Mouse (Mus musculus): ENCODE data around the gene Kdm6b.

The Kdm6b gene

DNA sequence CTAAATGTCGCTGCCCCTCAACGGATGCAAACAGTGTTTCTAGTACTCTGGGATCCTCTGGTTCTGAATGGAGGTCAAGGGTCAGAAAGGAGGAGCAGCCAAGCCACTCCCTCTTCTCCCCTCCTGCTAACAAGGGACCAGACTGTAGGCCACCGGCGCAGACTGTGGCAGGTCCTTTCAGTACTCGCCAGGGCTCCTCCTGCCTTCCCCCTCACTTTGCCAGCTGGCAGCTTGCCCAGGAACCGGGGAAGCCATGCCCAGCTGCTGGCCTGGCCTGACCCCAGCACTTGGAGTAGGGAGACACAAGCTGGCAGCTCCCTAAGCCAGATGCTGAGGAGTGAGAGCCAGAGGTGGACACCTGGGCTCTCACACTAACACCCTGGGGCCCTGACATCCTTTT is 48.6 kb downstream of the Kdm6b start:
- DNase-seq, result peak; percentile 82 to 89

DNA sequence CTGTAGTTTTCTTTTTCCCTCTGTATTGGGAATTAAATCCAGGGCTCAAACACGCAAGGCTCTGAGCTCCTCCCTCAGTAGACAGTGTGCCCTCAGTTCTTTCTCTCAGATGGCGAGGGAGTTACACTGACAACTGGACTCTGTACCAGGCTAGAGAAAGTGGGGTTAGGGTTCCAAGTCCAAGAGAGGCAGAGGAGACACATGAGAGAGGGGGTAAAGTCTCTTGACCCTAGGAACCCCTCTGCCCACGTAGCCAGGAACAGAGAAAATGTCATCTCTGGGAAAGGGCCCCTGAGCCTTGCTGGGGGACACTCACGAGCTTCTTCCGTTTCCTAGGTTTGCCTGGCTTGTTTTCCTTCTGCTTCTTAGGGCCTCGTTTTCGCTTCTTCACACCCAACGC is 49.1 kb downstream of the Kdm6b start:
- DNase-seq, result no peak

GRCm38 (mm10) chr11:69362479-69362878 is 51.0 kb downstream of the Kdm6b start:
- DNase-seq, result no peak

DNA sequence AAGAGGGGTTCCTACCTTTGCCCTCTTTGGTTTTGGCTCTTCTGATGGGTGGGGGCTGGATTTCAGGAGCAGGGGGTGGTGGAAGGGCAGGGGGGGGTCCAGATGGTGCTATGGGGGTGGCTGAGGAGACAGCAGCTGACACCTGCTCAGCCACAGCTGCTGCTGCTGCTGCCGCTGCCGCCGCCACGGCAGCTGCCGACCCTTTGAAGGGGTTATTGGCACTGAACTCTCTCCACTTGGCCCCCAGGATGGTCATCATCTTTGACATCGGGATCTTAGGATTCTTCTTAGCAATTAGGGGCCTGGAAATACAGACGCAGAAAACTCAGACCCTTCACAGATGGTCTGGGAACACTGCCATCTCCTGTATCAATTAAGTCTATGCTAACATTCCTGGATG is 51.5 kb downstream of the Kdm6b start:
- DNase-seq, result no peak

DNA sequence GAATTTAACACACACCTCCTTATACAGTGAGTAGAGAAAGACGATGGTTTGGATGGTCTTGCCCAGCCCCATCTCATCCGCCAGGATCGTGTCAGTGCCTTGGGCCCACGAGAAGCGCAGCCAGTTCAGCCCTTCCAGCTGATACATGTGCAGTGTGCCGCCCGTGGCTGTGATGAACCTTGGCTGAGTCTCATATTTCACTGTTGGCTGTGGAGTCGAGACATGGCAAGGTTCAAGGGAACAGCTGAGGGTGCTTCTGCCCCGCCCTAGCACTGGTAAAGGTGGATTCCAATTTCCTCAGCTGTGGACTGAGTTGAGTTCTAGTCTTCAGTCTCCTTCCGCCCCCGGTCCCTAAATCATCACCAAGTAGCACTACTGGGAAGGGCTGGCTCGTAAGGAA is 55.8 kb downstream of the Kdm6b start:
- DNase-seq, result no peak

DNA sequence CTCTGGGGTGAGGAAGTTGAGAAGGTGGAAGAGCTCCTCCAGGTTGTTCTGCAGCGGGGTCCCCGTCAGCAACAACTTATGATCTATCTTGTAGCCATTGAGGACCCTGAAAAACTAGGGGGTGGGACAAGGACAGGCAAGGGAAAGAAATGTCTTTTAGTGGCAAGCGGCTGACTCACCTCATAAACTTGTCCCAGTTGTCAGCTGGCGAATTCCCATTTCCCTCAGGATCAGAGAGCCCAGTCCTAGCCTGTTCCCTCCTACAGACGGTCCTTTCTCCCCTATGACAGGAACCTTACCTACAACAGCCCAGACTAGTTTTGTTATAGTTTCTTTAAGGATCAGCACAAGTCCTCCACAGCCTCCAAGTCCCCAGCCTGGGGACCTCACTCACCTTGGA is 56.9 kb downstream of the Kdm6b start:
- DNase-seq, result no peak
